Mouse (Mus musculus) urinary bladder, postnatal 25 days (tissue): ENCODE data around the gene Morc2b.
A peak's percentile ranks its signal among the peaks of the same experiment; 100 is the strongest.
"Not testable (repeated sequence)": the region's sequence is repeated elsewhere in the genome, so short reads cannot be mapped to it uniquely, and the experiment has no call there.

Experiments used
- DNase-seq: peaks from one replicate; pipeline ENCODE4 v3.0.0; 2022; ENCODE audit warnings: low spot score

Gene Morc2b

GRCm38 (mm10) chr17:33139261-33139820 is at the start of gene Morc2b:
Morc2b (minus strand) TSS chr17:33139683.
- no peak for DNase-seq

- not testable (repeated sequence) for DNase-seq
These were observed 28.7 kb upstream of the Morc2b start, which contains the start of gene Olfr55 for GRCm38 (mm10) chr17:33168147-33168546. Olfr55 (plus strand) TSS chr17:33168447.

- no peak for DNase-seq
These were observed 13.2 kb downstream of the Morc2b start for GRCm38 (mm10) chr17:33126257-33126656.

GRCm38 (mm10) chr17:33124546-33124945 is 14.9 kb downstream of the Morc2b start:
- no peak for DNase-seq

- DNase-seq = no peak
These were observed 42.1 kb downstream of the Morc2b start for GRCm38 (mm10) chr17:33097396-33097795.

- peak; percentile 76 for DNase-seq
These were observed 46.9 kb downstream of the Morc2b start for GRCm38 (mm10) chr17:33092391-33093193.

GRCm38 (mm10) chr17:33091630-33092029 is 47.9 kb downstream of the Morc2b start:
- DNase-seq = no peak

GRCm38 (mm10) chr17:33089220-33089949 is 50.1 kb downstream of the Morc2b start, which contains the start of gene Zfp563:
Zfp563 (plus strand) TSS chr17:33089310.
- DNase-seq = peak; percentile 90

GRCm38 (mm10) chr17:33067958-33068357 is 71.5 kb downstream of the Morc2b start, which contains the start of gene 4921501E09Rik:
4921501E09Rik (minus strand) TSS chr17:33068058.
- DNase-seq = no peak
